Mouse (Mus musculus): ENCODE results near the gene BC048679.

DNA sequence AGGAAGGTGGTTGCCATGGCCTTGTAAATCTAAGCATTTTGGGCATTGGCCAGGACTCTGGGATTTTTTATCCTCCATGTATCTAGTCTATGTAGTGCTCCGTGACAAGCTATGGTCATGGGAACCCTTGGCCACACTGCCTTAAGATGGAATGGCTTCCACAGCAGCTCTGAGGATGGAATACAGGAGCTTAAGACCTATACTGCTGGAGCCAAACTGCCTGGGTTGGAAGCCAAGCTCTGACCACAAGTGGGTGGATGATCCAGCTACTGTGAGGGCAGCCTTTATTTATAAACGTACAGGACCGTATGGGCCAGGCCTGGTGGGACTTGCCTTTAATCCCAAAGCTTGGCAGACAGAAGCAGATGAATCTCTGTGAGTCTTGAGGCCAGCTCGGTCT is 38.4 kb upstream of the BC048679 start:
- TF ChIP-seq MAFK (IDR thresholded peaks at IDR 0.05; ENCODE audit: insufficient read depth, low read depth, low read length) (no peak), ZC3H11A (IDR thresholded peaks at IDR 0.05; ENCODE audit: borderline replicate concordance, low read depth, low read length) (no peak), CHD2 (IDR thresholded peaks at IDR 0.05; ENCODE audit: low read depth, low read length) (no peak), HCFC1 (IDR thresholded peaks at IDR 0.05; ENCODE audit: borderline replicate concordance, insufficient read depth, low read length) (no peak)
